Mouse (Mus musculus) mature B cell (primary cell): ENCODE data around the gene Zdhhc14.

ENCODE experiments used
- in situ Hi-C: fragments of 300-500 bp; cut with MboI; formaldehyde crosslinking; loops from 2 replicates; pipeline ENCODE4 v1.14.3; 2019

The Zdhhc14 gene

DNA sequence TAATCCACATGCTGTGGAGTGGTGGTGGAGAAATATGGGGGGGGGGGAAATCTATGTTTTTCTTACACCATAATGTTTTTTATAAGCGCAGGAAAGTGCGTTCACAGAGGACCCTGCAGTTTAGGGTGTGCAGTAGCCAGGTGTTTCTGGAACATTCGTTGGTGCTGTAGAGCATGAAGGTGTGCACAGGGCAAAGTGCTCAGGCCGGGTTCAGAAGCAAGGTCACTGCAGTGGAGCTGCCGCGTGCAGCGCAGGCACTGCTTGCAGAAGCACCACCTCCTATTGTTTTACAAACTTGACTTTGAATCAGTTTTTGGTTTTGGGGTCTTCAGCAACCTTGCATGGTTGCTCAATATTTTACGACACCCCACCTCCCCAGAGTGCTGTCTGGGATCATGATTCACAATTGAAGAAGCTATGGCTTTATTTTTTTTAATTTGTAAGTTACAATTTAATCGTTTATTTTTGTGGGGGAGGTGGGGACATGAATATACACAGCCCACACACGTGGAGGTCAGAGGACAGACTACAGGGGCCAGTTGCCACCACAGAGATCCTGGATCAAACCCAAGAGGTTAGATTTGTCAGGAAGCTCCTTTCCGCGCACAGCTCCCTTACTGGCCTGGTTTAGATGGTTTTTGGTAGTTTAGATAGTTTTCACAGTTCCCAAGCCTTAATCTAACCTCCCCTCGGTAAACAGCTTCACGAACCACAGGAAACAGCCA is 59.8 kb downstream of the Zdhhc14 start:
- in situ Hi-C loops = no loop called here

DNA sequence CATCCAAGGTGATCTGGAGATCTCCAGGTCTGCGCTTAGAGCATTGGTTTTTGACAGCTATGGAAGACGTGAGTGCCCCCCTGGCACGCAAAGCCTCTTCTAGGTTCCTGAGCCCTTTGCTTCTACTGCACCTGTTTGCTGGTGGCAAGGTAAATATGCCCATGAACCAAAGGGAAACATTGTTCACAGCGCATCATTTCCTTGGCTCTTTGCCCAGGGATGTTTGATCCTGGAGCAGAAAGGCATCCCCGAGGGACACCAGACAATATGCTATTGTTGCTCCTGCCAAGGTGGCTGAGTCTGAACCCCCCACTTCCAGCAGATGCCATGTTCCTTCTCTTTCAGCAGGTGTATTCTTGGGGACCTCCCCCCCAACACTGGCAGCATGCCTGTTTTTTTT is 61.2 kb downstream of the Zdhhc14 start:
- in situ Hi-C loops = no loop called here

DNA sequence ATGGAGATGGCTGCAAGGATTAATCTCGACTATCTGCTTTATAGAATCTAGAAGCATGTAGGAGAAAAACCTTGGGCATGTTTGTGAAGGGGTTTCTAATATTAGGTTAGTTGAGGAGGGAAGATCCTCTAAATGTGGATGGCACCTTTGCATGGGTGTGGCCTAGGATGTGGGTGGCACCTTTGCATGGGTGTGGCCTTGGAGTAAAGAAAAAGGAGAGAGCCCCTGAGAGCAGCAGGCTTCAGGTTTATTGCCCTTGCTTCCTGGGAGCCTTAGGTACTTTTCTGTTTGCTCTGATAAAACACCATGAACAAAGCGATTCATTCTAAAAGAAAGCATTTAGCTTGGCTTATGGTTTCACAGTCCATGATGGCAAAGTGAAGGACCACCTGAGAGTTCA is 62.2 kb downstream of the Zdhhc14 start:
- in situ Hi-C loops = no loop called here

DNA sequence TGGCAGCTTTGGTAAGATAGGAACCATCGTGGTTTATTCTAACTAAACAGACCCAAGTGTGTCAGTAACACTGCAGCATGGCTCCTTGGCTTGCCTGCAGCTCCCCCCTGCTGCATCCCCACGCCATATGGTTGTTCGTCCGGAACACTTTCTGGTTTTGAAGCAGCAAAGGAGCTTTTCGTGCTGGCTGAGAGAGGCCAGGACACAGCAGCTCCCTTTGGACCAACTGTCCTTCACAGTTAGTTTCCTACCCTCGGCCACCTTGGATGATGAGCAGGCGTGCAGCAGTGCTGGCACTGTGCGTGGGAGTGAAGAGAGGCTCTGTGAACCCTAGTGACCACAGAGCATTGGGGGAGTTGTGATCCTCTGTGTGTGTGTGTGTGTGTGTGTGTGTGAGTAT is 64.2 kb downstream of the Zdhhc14 start:
- in situ Hi-C loops = no loop called here

DNA sequence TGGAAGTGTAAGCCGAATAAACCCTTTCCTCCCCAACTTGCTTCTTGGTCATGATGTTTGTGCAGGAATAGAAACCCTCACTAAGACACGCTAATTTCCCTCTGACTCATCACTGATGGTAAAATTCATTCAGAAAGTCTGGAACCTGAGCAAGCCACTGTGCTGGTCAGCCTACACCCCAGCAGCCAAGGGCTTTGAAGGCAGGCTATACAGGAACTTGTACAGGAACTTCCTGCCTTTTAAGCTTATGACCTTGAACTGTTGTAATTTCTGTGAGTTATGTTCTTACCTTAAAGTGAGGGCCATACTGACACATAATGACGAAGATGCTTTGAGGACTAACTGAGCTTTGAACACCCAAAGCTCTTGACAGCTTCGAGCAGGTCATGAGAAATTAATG is 67.9 kb downstream of the Zdhhc14 start:
- in situ Hi-C loops = no loop called here

DNA sequence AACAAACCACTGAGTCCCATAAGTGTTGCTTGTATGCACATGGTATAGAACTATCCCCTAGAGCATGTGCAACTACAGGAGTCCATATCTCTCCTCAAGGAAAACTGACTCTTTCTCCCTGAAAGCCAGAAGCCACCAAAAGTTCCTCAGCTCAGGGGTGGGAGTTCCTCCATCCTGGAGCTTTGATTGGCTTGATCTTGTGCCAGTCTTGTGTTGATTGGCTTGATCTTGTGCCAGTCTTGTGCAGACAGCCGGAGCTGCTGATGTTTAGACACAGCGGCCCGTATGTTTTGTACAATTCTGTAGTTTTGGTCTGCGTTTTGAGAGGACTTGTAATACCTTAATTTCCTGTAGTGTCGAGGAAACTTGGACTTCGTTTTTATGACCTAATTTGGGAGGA is 70.8 kb downstream of the Zdhhc14 start:
- in situ Hi-C loops = no loop called here

DNA sequence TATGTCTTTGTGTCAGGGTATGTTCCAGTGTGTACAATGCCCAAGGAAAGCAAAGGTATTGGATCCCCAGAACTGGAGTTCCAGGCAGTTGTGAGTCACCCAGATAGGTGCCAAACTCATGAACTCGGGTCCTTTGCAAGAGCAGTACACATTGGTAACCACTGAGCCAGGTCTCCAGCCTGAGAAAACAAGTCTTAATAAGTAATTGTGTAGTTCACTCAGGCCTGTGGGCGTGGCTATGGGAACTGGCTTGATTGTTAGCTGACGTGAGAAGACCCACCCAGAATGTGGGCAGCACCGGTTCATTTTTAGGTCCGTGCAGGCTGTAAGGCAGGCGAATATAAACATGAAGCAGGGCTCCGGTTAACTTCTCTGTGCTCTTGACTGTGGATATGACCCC is 73.6 kb downstream of the Zdhhc14 start:
- in situ Hi-C loops = no loop called here

DNA sequence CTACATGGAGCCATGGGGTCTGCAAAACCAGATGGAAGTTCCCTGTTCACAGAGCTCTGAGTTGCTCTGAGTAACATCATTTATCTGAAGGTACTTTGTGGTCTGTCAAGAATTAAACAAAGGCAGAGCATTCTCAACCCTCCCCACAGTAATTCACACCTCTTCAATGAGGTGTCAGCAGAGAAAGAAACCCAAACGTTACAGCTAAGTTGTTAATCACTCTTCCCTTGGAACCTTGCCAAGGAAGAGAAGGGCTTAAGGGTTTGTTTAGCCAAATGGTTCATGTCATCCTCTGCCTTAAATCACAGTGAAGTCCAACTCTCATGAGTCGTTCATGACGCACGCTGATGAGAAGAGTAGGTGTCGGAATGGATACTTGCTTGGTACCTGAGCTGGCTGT is 75.6 kb downstream of the Zdhhc14 start:
- in situ Hi-C loops = no loop called here

DNA sequence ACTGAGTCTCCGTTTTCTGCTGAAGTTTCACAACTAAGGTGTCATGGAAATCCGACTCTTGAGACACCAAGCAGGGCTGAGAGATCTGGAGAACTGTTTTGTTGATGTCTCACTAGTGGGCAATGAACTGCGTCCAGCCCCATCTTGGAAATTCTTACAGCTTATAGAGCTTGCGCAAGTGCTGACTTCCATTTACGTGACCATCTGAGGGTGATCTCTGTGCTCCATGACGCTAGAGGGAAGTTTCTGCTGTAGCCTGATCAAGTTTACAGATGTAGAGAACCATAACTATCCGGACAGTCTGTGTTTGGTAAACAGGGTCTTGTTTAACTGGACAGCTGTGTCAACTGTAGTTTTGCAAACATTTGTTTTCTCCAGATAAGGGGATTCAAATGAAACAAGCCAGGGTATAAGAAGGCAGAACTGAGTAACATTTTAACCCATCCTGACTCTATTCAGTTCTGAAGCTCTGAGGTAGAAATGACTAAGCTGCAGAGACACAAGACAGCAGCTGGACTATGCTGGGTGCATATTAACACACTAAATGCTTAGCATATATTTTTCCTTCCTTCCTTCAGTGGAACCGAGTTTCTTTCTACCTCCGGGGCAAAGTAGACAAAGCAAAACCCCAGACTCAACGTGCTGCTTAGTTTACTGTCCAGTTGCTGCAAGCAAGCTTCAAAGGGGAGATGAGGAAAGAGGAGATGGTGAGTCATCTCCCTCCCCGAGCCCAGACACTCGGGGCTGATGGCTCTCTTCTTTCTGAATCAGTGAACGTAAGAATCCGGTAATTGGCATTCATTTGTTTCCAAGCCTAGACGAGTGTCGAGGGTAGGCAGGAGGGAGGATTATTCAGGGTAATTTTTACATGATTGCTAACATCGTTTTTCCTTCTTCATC is 77.0 kb downstream of the Zdhhc14 start:
- in situ Hi-C loops = no loop called here

DNA sequence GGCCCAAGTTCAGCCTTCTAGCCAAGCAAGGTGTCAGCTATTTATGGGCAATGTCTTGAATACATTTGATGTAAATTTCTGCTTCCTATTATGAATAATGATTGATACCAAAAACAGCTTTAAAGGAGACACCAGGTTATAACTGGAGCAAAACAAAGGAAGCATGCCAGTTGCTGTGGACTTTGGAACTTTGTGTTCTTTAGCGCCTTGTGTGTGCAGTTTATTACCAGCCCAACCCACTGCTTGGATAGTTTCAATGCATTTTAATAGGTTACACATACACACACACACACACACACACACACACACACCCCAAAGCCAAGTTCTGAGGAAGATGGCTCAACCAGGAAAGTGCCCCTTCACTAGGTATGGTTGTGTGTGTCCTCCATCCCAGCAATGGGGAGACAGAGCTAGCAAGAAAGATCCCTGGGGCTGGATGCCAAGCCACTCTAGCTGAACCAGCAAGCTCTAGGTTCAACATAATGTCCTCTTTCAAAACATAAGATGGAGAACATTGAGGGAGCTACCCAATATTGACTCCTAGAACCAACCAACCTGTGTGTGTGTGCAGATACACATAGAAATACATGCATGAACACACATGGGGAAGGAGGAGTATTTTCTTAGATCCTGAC is 79.9 kb downstream of the Zdhhc14 start:
- in situ Hi-C loops = no loop called here

DNA sequence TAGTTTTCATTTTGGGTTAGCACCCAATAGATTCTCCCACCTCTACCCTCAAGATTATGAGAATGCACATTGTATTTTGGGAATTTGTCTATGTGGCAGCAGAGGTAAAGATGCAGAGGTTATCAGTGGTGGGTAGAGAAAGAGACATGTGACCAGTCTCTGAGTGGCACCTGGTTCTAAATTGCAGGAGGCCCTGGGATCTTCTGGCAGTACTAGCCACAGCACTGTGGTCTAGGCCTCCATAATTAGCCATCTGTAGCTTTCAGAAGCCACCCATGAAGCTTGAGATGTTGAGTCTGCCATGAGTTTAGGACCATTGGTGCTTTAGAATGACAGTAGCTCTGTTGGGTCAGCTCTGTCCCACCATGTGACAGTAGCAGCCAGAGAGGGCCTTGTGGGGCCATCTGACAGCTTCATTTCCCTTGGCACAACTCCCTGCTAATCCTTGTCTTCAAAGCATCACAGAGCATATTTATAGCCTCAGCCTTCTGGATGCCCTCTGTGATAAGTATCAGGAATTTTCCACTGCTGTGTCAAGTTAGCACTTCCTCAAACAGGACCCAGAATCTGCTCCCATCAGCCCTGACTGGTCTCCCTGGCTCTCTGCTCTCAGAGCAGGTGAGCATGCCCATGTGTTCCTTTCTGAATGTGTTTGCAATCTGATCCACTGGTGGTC is 80.5 kb downstream of the Zdhhc14 start:
- in situ Hi-C loops = no loop called here

DNA sequence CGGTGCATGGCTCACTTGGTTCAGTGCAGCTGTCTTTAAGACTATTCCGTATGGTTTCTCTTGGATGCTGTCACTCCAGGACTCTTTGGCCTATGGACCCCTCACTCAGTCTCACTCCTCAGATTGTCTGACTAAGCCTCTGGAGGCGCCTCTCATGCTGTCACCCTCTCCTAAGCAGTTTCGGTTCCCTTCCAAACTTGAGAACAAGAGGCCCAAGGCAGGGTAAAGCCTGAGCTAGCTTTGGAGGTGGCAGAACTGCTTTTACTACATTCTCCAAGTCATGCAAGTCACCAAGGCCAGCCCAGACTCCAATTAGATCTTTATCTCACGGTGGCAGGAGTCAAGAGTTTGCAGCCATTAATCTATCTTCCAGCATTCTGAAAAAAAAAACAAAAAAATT is 82.3 kb downstream of the Zdhhc14 start:
- in situ Hi-C loops = no loop called here

DNA sequence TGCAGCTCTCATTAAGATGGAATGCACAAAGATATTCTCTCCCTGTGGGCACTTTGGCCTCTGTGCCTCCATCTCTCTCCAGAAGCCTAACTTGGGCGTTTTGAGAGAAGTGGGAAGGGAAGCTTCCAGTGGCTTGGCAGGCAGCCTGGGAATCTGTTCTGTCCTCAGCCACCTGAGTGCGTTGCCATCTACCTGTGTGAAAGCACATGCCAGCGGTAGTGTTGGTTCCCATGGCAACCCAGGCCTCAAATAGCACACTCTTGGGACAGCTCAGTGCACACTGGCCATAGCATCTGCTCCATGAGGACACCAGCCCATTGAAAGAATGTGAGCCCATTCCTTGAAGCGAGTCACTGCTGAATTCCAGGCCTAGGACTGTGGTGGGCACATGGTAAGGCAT is 83.2 kb downstream of the Zdhhc14 start:
- in situ Hi-C loops = no loop called here

DNA sequence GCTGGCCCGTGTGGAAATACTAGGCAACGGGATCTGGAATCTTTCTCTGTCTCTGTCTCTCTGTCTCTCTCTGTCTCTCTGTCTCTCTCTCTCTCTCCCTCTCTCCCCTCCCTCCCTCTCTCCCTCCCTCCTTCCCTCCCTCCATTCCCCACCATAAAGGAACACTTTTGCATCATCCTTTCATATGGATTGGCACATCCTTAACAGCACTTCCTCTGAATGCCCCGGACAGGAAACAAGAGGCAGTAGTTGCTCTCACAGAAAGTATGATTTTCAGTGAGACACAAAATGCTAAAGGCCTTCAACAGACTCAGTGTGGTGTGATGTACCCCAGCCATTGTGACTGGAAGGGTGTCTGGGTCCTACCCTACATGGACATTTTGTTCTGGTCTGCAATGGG is 89.9 kb downstream of the Zdhhc14 start:
- in situ Hi-C loops = no loop called here

DNA sequence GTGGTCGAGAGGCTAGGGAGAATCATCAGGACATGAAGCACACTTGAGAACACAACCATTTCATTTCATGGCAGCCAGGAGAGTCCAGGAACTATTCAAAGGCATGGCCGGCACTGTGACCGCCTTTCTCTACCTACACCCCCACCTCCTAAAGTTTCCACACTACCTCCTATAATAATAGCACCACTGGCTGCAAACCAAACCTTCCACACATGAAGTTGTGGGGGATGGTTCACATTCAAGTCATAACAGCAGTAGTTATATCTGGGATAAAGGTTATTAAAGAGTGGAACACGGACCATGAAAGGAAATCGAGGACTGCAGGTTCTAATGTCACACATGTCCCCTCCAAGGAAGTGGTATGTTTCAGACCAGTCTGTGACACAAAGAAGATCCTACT is 90.6 kb downstream of the Zdhhc14 start:
- in situ Hi-C loops = no loop called here

DNA sequence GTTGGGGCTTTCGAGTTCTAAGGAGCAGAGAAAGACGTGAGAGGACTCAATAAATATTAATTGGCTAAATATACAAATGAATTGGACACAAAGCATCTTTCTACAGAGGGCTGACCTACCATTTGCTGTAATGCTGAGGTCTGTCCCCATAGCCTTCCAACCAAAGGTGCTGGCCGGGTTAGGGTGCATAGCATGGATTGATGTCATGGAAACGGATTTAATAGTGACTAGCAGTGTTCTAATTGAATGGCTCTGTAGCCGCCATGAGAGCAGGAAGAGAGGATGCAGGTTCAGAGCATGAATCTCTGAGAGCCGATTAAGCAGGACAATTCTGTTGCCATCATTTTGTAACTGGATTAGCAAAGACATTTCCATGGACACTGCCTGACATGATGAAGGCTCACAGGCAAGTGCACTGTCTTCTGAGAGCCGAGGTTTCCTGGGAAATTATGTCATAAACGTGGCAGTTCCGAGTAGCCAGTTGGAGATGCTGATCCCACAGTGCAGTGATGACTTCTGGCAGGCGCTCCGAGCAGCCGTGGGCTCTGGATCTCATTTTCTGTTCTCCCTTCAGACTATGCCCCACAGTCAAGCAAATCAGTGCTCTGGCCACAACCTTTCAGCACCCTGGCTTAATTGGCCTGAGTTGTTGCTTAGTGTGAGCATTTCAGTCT is 91.3 kb downstream of the Zdhhc14 start:
- in situ Hi-C loops = no loop called here

DNA sequence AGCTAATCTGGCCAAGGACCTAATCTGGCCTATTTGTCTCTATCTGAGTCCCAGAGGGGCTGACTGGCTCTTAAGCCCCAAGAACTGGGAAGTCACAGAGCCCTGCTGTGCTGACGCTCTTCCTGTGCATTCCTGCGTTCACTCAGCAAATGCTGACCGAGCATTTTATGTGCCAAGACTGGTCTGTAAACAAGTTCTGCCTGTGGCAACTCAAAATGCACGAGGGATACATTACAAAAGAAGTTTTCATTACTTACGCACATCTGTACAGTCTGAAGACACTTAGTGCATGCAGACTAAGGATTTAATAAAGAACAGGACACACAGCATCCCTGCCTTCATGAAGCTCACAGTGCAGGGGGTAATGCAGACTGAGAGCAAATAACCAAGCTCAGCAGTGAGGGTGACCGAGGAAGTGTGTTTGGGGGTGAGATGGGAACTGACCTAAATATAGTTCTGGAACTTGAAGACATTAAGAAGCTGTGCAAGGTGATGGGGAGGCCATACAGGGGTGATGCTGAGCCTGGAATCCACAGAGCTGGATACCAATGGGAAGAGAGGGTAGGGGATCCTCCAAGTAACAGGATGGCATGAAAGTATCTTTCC is 99.3 kb downstream of the Zdhhc14 start:
- in situ Hi-C loops = no loop called here

DNA sequence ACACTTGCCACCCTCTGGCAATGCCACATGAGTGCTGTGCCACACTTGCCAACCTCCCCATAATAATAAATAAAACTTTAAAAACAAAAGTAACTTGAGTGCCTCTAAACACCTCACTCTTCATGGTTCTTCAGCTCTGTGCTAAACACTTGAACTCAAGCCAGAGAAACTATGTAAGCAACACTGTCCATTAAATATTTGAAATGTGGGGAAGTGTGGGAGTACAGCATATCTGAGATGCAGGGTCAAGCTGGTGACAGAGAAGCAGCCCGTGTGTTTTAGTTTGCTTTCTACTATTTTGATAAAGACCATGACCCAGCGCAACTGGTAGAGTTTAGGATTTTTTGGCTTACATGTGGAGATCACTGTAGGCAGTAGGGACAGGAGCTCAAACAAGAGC is 100.7 kb downstream of the Zdhhc14 start:
- in situ Hi-C loops = no loop called here

DNA sequence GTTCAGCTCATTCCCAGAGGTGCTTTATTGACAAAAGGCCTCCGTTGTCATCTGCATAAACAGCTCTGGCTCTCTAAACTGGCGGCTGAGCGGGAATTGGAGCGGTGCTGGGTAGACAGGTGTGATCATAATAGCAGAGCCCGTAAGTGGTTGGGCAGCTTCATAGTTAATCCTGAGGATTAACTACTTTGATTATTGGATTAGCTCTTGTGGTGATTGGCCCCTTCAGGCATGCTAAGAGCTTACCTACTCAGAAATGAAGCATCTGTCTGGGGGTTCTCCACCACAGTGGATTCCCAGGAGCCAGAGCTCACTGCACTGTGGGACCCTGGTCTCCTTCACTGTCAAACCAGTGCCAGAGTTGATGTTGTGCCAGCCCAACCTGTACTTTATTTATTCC is 102.7 kb downstream of the Zdhhc14 start:
- in situ Hi-C loops = no loop called here

DNA sequence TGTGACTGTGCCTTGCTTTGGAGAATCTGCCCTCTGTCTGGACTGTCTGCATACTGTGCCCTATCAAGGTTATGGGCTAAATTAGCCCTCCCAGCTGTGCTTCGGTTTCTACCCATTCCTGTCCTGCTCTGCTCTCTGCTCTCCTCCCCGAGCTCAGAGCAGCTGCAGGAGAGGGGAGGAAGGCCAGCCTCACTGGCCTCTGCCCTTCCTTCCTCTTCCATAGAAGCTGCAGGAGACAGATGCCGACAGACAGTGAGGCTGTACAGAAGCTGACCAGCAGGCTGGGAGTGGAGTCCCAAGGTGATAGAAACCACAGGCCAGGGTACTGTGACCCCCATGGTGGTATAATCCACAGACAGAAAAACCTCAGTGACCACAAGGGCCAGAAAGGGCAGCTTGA is 104.1 kb downstream of the Zdhhc14 start:
- in situ Hi-C loops = no loop called here

DNA sequence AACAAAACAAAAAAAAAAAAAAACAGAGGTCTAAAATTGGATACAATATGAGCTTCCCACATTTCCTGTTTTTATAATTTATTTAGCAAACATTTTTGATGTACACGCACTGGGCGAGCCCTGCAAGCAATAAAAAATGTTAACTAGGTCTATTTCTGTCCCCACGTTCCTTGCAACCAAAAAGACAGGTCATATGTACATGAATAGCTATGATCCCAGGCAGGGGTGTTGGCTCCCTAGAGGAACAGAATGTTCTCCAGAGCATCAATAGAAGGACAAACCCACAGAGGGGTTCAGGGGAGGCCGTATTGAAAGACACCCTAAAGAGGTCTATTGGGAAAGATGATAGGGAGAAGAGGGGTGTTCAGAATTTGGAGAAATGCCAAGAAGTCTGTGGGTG is 106.6 kb downstream of the Zdhhc14 start:
- in situ Hi-C loops = no loop called here
